8 mouse cellular contexts compared by ENCODE assay signal in genomic region chr10:34328310-34328709, GRCm38 (mm10). TPM values are rescaled to one million over a fixed set of nuclear protein-coding genes. Genes with fewer than 3 reads are reported as not detected.
DNase-seq lines count a peak whose midpoint lies in the region; ATAC-seq and TF ChIP-seq lines count a peak whose summit lies in the region.

No protein-coding gene starts in this region.

- TF ChIP-seq EP300 in heart, adult 2 months (IDR thresholded peaks at IDR 0.05; ENCODE audit: insufficient read depth, low read depth, low read length), result no peak

- 0% methylated on average over 2 of the region's 2 CpGs for WGBS in heart, adult 2 months
- 15% methylated on average over 2 of the region's 2 CpGs for WGBS in bone marrow, adult 2 months
- 4% methylated on average over 2 of the region's 2 CpGs for WGBS in forebrain, embryonic 12.5 days
- 2% methylated on average over 2 of the region's 2 CpGs for WGBS in hindbrain, embryonic 15.5 days
- WGBS in midbrain, embryonic 10.5 days, result 3% methylated on average over 2 of the region's 2 CpGs

- H3K36me3 ChIP-seq in heart, adult 2 months (ENCODE audit: control insufficient read depth, insufficient read depth, low read length), result no peaks in the 10 kb centered on the region
- H3K36me3 ChIP-seq in forebrain, embryonic 12.5 days (replicated peaks), result no peaks in the 10 kb centered on the region
- no peaks in the 10 kb centered on the region for H3K36me3 ChIP-seq in hindbrain, embryonic 15.5 days
- H3K36me3 ChIP-seq in midbrain, embryonic 10.5 days, result no peaks in the 10 kb centered on the region

- no peak overlapping the region for H3K9ac ChIP-seq in heart, adult 2 months (ENCODE audit: low read depth, low read length)
- H3K9ac ChIP-seq in forebrain, embryonic 12.5 days, result no peak overlapping the region
- no peak overlapping the region for H3K9ac ChIP-seq in hindbrain, embryonic 15.5 days

- peak; percentile 79 for ATAC-seq in forebrain, embryonic 12.5 days (ENCODE audit: low FRiP score)
- ATAC-seq in hindbrain, embryonic 15.5 days (ENCODE audit: low FRiP score, low read depth), result peak; percentile 86

- no peaks in the 10 kb centered on the region for H3K9me3 ChIP-seq in forebrain, embryonic 12.5 days
- no peaks in the 10 kb centered on the region for H3K9me3 ChIP-seq in hindbrain, embryonic 15.5 days
- no peaks in the 10 kb centered on the region for H3K9me3 ChIP-seq in midbrain, embryonic 10.5 days (replicated peaks)

- H3K4me2 ChIP-seq in forebrain, embryonic 12.5 days, result no peak overlapping the region
- no peak overlapping the region for H3K4me2 ChIP-seq in hindbrain, embryonic 15.5 days

- TF ChIP-seq POLR2A in heart, adult 2 months (IDR thresholded peaks at IDR 0.05; ENCODE audit: insufficient read depth, low read depth, low read length), result no peak
- TF ChIP-seq POLR2A in bone marrow, adult 2 months (IDR thresholded peaks at IDR 0.05; ENCODE audit: borderline replicate concordance, control insufficient read depth, low read depth, low read length), result no peak

- no peak overlapping the region for H3K4me3 ChIP-seq in heart, adult 2 months
- H3K4me3 ChIP-seq in bone marrow, adult 2 months (replicated peaks; ENCODE audit: control insufficient read depth, low read depth, low read length), result no peak overlapping the region
- no peak overlapping the region for H3K4me3 ChIP-seq in forebrain, embryonic 12.5 days (replicated peaks)
- H3K4me3 ChIP-seq in hindbrain, embryonic 15.5 days, result no peak overlapping the region
- no peak overlapping the region for H3K4me3 ChIP-seq in midbrain, embryonic 10.5 days

- H3K27me3 ChIP-seq in heart, adult 2 months (ENCODE audit: control insufficient read depth, insufficient read depth, low read length), result no peaks in the 10 kb centered on the region
- no peaks in the 10 kb centered on the region for H3K27me3 ChIP-seq in forebrain, embryonic 12.5 days
- no peaks in the 10 kb centered on the region for H3K27me3 ChIP-seq in hindbrain, embryonic 15.5 days
- no peaks in the 10 kb centered on the region for H3K27me3 ChIP-seq in midbrain, embryonic 10.5 days (ENCODE audit: low read depth, poor library complexity, severe bottlenecking)

- H3K79me2 ChIP-seq in heart, adult 2 months (replicated peaks; ENCODE audit: control insufficient read depth, insufficient read depth, low read length), result no peaks in the 10 kb centered on the region

- intact Hi-C loops in heart, adult 2 months (cut with DNase I), result loop anchor here (2.0 to 5.0 kb wide), 2 partner anchors 46 to 232 kb away; partner anchors contain the start of genes Calhm5 and Tspyl1
- intact Hi-C loops in heart, postnatal 25 days (cut with DNase I), result loop anchor here (2.0 to 5.0 kb wide), 4 partner anchors 176 to 341 kb away; partner anchors contain the start of genes Calhm5 and Trappc3l
- intact Hi-C loops in left cerebral cortex, postnatal 10 days (cut with DNase I), result loop anchor here (5.0 kb wide), 1 partner anchor 291 kb away; the partner anchor contains the start of gene Trappc3l

- H3K27ac ChIP-seq in heart, adult 2 months, result no peak overlapping the region
- H3K27ac ChIP-seq in bone marrow, adult 2 months (ENCODE audit: control insufficient read depth, insufficient read depth, low read depth, low read length, poor library complexity), result no peak overlapping the region
- H3K27ac ChIP-seq in forebrain, embryonic 12.5 days, result no peak overlapping the region
- no peak overlapping the region for H3K27ac ChIP-seq in hindbrain, embryonic 15.5 days (replicated peaks)
- no peak overlapping the region for H3K27ac ChIP-seq in midbrain, embryonic 10.5 days (replicated peaks)

- peak; percentile 70 for TF ChIP-seq CTCF in heart, adult 2 months (IDR thresholded peaks at IDR 0.05)
- TF ChIP-seq CTCF in bone marrow, adult 2 months (IDR thresholded peaks at IDR 0.05; ENCODE audit: control insufficient read depth, insufficient read depth, low read length), result peak; percentile 33; the same call in 1 of the 2 replicates

- peak in 1 of 2 experiments; percentile 22 for DNase-seq in heart, adult 2 months
- no peak for DNase-seq in heart, postnatal 25 days (ENCODE audit: low spot score)
- DNase-seq in left cerebral cortex, postnatal 10 days (ENCODE audit: extremely low spot score in 1 of 2, low spot score in 2 of 2), result peak; percentile 48 to 58
- peak; percentile 32 for DNase-seq in midbrain, embryonic 10.5 days (ENCODE audit: low spot score)
- DNase-seq in urinary bladder, postnatal 25 days (ENCODE audit: low spot score), result peak; percentile 31

- H3K4me1 ChIP-seq in heart, adult 2 months (ENCODE audit: control insufficient read depth, insufficient read depth, low read length), result no peaks in the 10 kb centered on the region
- no peaks in the 10 kb centered on the region for H3K4me1 ChIP-seq in bone marrow, adult 2 months (ENCODE audit: control insufficient read depth, insufficient read depth, low read length)
- no peaks in the 10 kb centered on the region for H3K4me1 ChIP-seq in forebrain, embryonic 12.5 days
- no peaks in the 10 kb centered on the region for H3K4me1 ChIP-seq in hindbrain, embryonic 15.5 days (replicated peaks)
- no peaks in the 10 kb centered on the region for H3K4me1 ChIP-seq in midbrain, embryonic 10.5 days

RNA-seq across cellular contexts. Expression of gene Tspyl4, which starts 31.1 kb away (rescaled TPM):
- total RNA-seq in heart, adult 2 months (2021), result 10 to 100 TPM; 12.4 to 18.0 TPM
- 8.4 and 17.0 TPM in 2 replicates for polyA plus RNA-seq in heart, adult 2 months (2012; rRNA removed)
- 10 to 100 TPM in 1 of 2 experiments, 1 to 10 TPM in 1; 8.4 to 10.7 TPM for total RNA-seq in heart, postnatal 25 days (2021)
- 1.5 and 7.7 TPM in 2 replicates for polyA plus RNA-seq in bone marrow, adult 2 months (2011; ENCODE audit: insufficient read depth, insufficient read length, low replicate concordance, missing spikeins)
- 99.3 and 103 TPM in 2 replicates for polyA plus RNA-seq in forebrain, embryonic 12.5 days (2016; fragmentation: Nextera tagmentation; extraction: Ambion mirVana)
- 352 and 362 TPM in 2 replicates for polyA plus RNA-seq in hindbrain, embryonic 15.5 days (2015; fragmentation: Nextera tagmentation; extraction: Ambion mirVana)
- total RNA-seq in left cerebral cortex, postnatal 10 days (2021), result 100 to 1,000 TPM; 335 to 337 TPM
- polyA plus RNA-seq in midbrain, embryonic 10.5 days (2016; fragmentation: Nextera tagmentation; extraction: Ambion mirVana), result 38.1 and 61.6 TPM in 2 replicates

RNA-seq across cellular contexts. Expression of gene Tspyl1, which starts 46.3 kb away (rescaled TPM):
- total RNA-seq in heart, adult 2 months (2021), result 10 to 100 TPM; 57.0 to 64.4 TPM
- 30.6 and 55.3 TPM in 2 replicates for polyA plus RNA-seq in heart, adult 2 months (2012; rRNA removed)
- 10 to 100 TPM; 53.9 to 58.5 TPM for total RNA-seq in heart, postnatal 25 days (2021)
- 12.2 and 18.2 TPM in 2 replicates for polyA plus RNA-seq in bone marrow, adult 2 months (2011; ENCODE audit: insufficient read depth, insufficient read length, low replicate concordance, missing spikeins)
- polyA plus RNA-seq in forebrain, embryonic 12.5 days (2016; fragmentation: Nextera tagmentation; extraction: Ambion mirVana), result 98.6 and 99.9 TPM in 2 replicates
- polyA plus RNA-seq in hindbrain, embryonic 15.5 days (2015; fragmentation: Nextera tagmentation; extraction: Ambion mirVana), result 138 and 144 TPM in 2 replicates
- total RNA-seq in left cerebral cortex, postnatal 10 days (2021), result 100 to 1,000 TPM; 103 to 105 TPM
- 65.0 and 78.0 TPM in 2 replicates for polyA plus RNA-seq in midbrain, embryonic 10.5 days (2016; fragmentation: Nextera tagmentation; extraction: Ambion mirVana)
